Mouse (Mus musculus): ENCODE measurements around the gene Cwh43. TPM values are rescaled to one million over a fixed set of nuclear protein-coding genes. Genes with fewer than 3 reads are reported as not detected.
"Not testable (repeated sequence)": the region's sequence is repeated elsewhere in the genome, so short reads cannot be mapped to it uniquely, and the experiment has no call there.

Cwh43 gene
- total RNA-seq, 2 experiments from 2014 or later = not detected

- no peak for DNase-seq
Observed at GRCm38 (mm10) chr5:73480700-73481099, 74.8 kb downstream of the Cwh43 start, which contains the start of gene Dcun1d4. Gene Dcun1d4, plus strand, starts transcription at chr5:73481000.

- DNase-seq = no peak
Observed at GRCm38 (mm10) chr5:73481401-73481800, 75.5 kb downstream of the Cwh43 start.

- DNase-seq = not testable (repeated sequence)
Observed at GRCm38 (mm10) chr5:73482381-73482780, 76.5 kb downstream of the Cwh43 start.

GRCm38 (mm10) chr5:73484016-73484615 is 78.2 kb downstream of the Cwh43 start:
- no peak for DNase-seq

- DNase-seq = no peak
Observed at GRCm38 (mm10) chr5:73486451-73486850, 80.6 kb downstream of the Cwh43 start.

GRCm38 (mm10) chr5:73489915-73490314 is 84.0 kb downstream of the Cwh43 start:
- peak; percentile 27 for DNase-seq

GRCm38 (mm10) chr5:73490596-73491073 is 84.8 kb downstream of the Cwh43 start:
- DNase-seq = peak; percentile 100

- DNase-seq = no peak
Observed at GRCm38 (mm10) chr5:73491074-73491836, 85.4 kb downstream of the Cwh43 start.

- peak; percentile 91 for DNase-seq
Observed at GRCm38 (mm10) chr5:73491837-73492720, 86.2 kb downstream of the Cwh43 start.

GRCm38 (mm10) chr5:73497401-73497800 is 91.5 kb downstream of the Cwh43 start:
- DNase-seq = no peak

GRCm38 (mm10) chr5:73498559-73498958 is 92.7 kb downstream of the Cwh43 start:
- DNase-seq = no peak

- DNase-seq = peak; percentile 33
Observed at GRCm38 (mm10) chr5:73500867-73501440, 95.1 kb downstream of the Cwh43 start.

- DNase-seq = no peak
Observed at GRCm38 (mm10) chr5:73502422-73502821, 96.5 kb downstream of the Cwh43 start.

Other genes with a start within 250 kb of the Cwh43 start
- 10 to 100 TPM; 38.4 to 49.1 TPM for gene Fryl, start 149.5 kb upstream of the Cwh43 start, total RNA-seq (2021)
- 100 to 1,000 TPM; 217 to 226 TPM for gene Ociad1, start 113.3 kb upstream of the Cwh43 start, total RNA-seq (2021)
- 10 to 100 TPM; 11.8 to 16.4 TPM for gene Ociad2, start 65.0 kb upstream of the Cwh43 start, total RNA-seq (2021)
- gene Dcun1d4, start 74.9 kb downstream of the Cwh43 start, total RNA-seq (2021) = 10 to 100 TPM; 27.9 to 32.0 TPM
- gene Lrrc66, start 226.5 kb downstream of the Cwh43 start, total RNA-seq (2021) = not detected
- gene Sgcb, start 241.7 kb downstream of the Cwh43 start, total RNA-seq (2021) = 10 to 100 TPM; 22.3 to 30.1 TPM
- under 1 TPM in 1 of 2 experiments, not detected in 1; 0.15 TPM for gene Spata18, start 245.3 kb downstream of the Cwh43 start, total RNA-seq (2021)